Mouse (Mus musculus) spleen, adult 2 months (tissue): ENCODE measurements at regions not wholly inside any gene's neighbourhood (a gene's known extent, or its start where the extent isn't known, plus 50 kb on each side); places are given as distances from the start of the nearest gene placed in this dataset.

Source experiments
- DNase-seq, 2 experiments: peaks; one replicate each; pipeline versions ENCODE4 v3.0.0 to v3.0.0-alpha.2; 2012 to 2021; ENCODE audit warnings: low spot score in 2 of 2, low read depth in 1 of 2
- H3K27ac ChIP-seq: fragments of 200-500 bp; 2 replicates; pipeline ENCODE4 v1.5.1; 2012; ENCODE audit warnings: low read length, inconsistent platforms; ENCODE audit not compliant: insufficient read depth
- H3K27me3 ChIP-seq: fragments of 200-500 bp; 2 replicates; pipeline ENCODE4 v1.6.1; 2012; ENCODE audit warnings: mild to moderate bottlenecking, moderate library complexity, low read length, inconsistent platforms; ENCODE audit not compliant: control insufficient read depth, insufficient read depth
- H3K36me3 ChIP-seq: fragments of 200-500 bp; 2 replicates; pipeline ENCODE4 v1.6.1; 2012; ENCODE audit warnings: mild to moderate bottlenecking, low read length, inconsistent platforms; ENCODE audit not compliant: control insufficient read depth, insufficient read depth
- H3K4me1 ChIP-seq: fragments of 200-500 bp; 2 replicates; pipeline ENCODE4 v1.6.1; 2011; ENCODE audit warnings: inconsistent platforms; ENCODE audit not compliant: control insufficient read depth, insufficient read depth, insufficient read length
- H3K4me3 ChIP-seq: fragments of 200-500 bp; 2 replicates; pipeline ENCODE4 v1.5.1; 2011; ENCODE audit warnings: mild to moderate bottlenecking, inconsistent platforms; ENCODE audit not compliant: insufficient read depth, insufficient read length; ENCODE audit errors: extremely low read depth
- CTCF ChIP-seq: fragments of 200-500 bp; IDR thresholded peaks from 2 replicates; pipeline ENCODE4 v1.5.1; 2011; ENCODE audit warnings: mild to moderate bottlenecking, inconsistent platforms; ENCODE audit not compliant: insufficient read depth, insufficient read length, insufficient replicate concordance; ENCODE audit errors: extremely low read depth
- POLR2A ChIP-seq: fragments of 200-500 bp; IDR thresholded peaks from 2 replicates; pipeline ENCODE4 v1.6.1; 2011; ENCODE audit warnings: low read depth, low read length, inconsistent platforms
- WGBS: fragments of 180-500 bp; shearing (Covaris S2); methylation state at CpG from one replicate; pipeline ENCODE4 v1.1.7; 2018; 5-methylcytosine and 5-hydroxymethylcytosine counted together

DNA sequence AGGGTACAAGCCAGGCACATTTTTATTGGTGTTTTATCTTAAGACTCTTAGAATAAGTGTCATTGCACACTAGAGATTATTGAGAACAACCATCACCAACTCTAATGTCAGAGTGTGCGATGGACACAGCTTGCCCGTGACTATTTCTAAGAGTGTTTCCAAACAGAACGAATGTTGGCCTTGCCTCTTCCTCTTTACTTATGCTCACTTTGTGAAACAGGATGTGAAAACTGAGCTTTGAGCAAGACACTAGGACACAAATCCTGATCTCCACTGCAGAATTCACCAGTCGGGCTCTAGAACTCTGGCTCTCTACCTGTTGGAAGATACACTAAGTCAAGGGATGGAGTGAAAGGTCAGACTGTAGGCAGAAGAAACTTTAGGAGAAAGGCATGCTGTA is 215.3 kb downstream of the Ahr start:
- Histone ChIP-seq H3K4me1 (peaks cover 2% of the 10 kb centered on the region; the same call in 1 of the 2 replicates), H3K36me3 (no peaks in the 10 kb centered on the region), H3K27me3 (no peaks in the 10 kb centered on the region), H3K4me3 (no peak overlapping the region), H3K27ac (no peak overlapping the region)
- no peak for DNase-seq
- 73% methylated on average over 4 of the region's 4 CpGs for WGBS
- TF ChIP-seq CTCF = no peak
- TF ChIP-seq POLR2A = no peak

- 31% methylated on average over 3 of the region's 3 CpGs for WGBS
- Histone ChIP-seq H3K36me3 (no peaks in the 10 kb centered on the region), H3K27me3 (no peaks in the 10 kb centered on the region), H3K4me3 (no peak overlapping the region), H3K27ac (no peak overlapping the region), H3K4me1 (peaks cover 2% of the 10 kb centered on the region; the same call in 1 of the 2 replicates)
- TF ChIP-seq CTCF (no peak), POLR2A (no peak)
- DNase-seq = no peak
Measured at GRCm38 (mm10) chr12:35317046-35317445, 217.8 kb downstream of the Ahr start.

DNA sequence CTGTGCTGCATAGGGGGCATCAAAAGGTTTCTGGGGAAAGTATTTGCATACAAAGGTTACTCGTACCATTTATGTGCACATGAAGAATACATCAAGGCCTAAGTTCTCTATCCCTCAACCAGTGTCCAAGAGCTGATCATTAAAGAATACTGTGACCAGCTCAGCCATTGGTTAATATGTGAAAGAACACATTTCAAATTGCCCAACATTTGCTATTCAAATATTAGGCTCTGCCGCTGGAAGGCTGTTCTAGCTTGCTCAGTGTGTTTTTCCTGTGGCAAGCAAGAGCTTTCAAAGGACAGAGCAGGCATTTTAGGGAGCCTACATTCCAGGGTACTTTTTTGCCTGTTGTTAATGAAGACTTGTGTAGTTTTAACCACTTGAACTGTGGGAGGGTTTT is 220.8 kb downstream of the Ahr start:
- DNase-seq = no peak

DNA sequence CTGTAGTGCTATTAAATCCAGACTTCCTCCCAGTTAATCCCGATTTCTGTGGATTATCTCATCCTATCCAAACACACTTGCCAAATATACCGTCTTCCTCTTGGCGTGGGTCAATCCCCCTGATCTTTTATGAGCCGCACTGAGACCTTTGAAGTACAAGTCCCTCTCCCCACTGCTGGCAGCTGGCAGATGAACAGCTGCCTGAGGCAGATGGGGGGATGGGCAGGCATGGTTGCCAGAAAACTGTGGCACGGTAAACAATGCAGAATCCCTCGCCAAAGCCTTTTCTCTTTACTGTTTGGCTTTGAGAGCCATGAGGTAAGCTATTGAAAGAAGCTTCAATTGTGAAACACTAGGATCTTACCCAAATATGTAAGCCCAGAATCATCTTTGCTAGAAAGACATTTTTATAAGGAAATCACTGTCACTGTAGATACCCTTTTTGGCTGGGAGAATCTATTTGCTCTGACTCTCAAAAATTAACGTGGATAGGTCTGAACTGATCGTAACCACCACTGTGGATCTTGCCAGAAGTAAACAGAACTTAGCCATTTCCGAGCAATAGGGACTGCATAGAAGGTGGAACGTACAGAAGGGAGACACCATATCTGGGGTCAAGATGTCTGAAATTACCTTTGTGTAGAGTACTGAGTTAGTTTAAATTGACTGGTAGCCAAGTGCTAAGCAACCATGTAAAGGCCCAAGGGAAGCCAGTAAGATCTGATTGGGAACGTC is 221.5 kb downstream of the Ahr start:
- no peaks in the 10 kb centered on the region for H3K4me1 ChIP-seq
- H3K36me3 ChIP-seq = no peaks in the 10 kb centered on the region
- H3K27ac ChIP-seq = no peak overlapping the region
- no peak overlapping the region for H3K4me3 ChIP-seq
- no peak for TF ChIP-seq POLR2A
- TF ChIP-seq CTCF = no peak
- H3K27me3 ChIP-seq = no peaks in the 10 kb centered on the region
- no peak for DNase-seq
- 89% methylated on average over 11 of the region's 11 CpGs for WGBS

More for the DNA sequence above, 220.8 kb downstream of the Ahr start:
- Histone ChIP-seq H3K27ac (no peak overlapping the region), H3K4me3 (no peak overlapping the region), H3K36me3 (no peaks in the 10 kb centered on the region), H3K4me1 (no peaks in the 10 kb centered on the region), H3K27me3 (no peaks in the 10 kb centered on the region)
- 95% methylated on average over 2 of the region's 2 CpGs for WGBS
- no peak for TF ChIP-seq CTCF
- TF ChIP-seq POLR2A = no peak

- Histone ChIP-seq H3K4me1 (no peaks in the 10 kb centered on the region), H3K27me3 (no peaks in the 10 kb centered on the region), H3K4me3 (no peak overlapping the region), H3K36me3 (no peaks in the 10 kb centered on the region), H3K27ac (no peak overlapping the region)
- TF ChIP-seq CTCF (no peak), POLR2A (no peak)
- no peak for DNase-seq
Measured at GRCm38 (mm10) chr12:35308537-35308936, 226.3 kb downstream of the Ahr start.

DNA sequence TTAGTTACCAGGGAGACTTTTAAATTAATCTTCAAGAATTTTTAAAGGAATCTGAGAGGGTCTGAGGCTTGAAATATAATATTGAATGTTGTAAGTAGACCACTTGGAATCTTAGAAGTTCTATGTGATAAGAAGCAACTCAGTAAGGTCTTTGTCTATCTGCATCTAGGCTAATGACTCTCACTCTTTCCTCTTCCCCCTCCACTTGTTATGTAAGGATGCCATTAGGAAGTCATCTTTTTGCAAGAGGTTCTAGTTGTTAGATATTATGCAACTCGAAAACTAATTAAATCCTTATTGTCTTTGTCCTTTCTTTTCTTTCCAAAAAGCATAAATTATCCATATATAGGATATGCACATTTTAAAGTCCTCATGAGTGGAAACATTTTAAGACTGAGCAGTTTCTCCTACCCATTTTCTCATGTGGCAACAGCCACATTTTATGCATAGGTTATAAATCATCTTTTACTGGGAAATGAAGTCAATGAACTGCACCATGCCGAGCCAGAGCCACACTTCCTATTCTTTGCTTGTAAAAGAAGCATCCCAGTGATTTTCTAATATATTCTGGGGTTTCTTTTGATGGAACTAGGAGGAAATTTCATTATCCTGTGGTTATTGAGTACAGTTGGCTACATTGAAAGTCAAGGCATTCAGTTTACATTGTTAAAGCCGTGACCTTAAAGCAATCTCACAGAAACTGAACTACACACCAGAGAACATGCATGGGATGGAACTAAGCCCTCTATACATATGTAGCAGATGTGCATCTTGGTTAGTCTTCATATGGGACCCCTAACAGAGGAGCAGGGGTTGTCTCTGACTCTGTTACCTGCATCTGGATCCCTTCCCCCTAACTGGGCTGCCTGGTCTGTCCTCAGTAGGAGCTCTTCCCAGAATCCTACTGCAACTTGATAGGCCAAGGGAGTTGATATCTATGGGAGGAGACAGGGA is 230.8 kb downstream of the Ahr start:
- no peaks in the 10 kb centered on the region for H3K27me3 ChIP-seq
- H3K4me1 ChIP-seq = no peaks in the 10 kb centered on the region
- no peak for TF ChIP-seq POLR2A
- TF ChIP-seq CTCF = no peak
- no peak overlapping the region for H3K27ac ChIP-seq
- DNase-seq = no peak
- no peak overlapping the region for H3K4me3 ChIP-seq
- 69% methylated on average over 3 of the region's 3 CpGs for WGBS
- H3K36me3 ChIP-seq = no peaks in the 10 kb centered on the region

- no peak overlapping the region for H3K4me3 ChIP-seq
- no peak for DNase-seq
- no peak overlapping the region for H3K27ac ChIP-seq
- no peaks in the 10 kb centered on the region for H3K36me3 ChIP-seq
- TF ChIP-seq CTCF = no peak
- H3K27me3 ChIP-seq = no peaks in the 10 kb centered on the region
- WGBS = 45% methylated on average over 2 of the region's 2 CpGs
- no peaks in the 10 kb centered on the region for H3K4me1 ChIP-seq
Measured at GRCm38 (mm10) chr12:35303188-35303587, 231.7 kb downstream of the Ahr start.
